Mouse (Mus musculus) C2C12 (cell line): ENCODE results near the gene H2-Ke6.

ENCODE experiments used
- CTCF ChIP-seq: IDR thresholded peaks from one replicate; pipeline ENCODE4 v1.5.1; 2011; ENCODE audit not compliant: control insufficient read depth, insufficient read depth, insufficient read length
- MAX ChIP-seq: IDR thresholded peaks from one replicate; pipeline ENCODE4 v1.6.1; 2011; ENCODE audit warnings: mild to moderate bottlenecking, control low read depth

DNA sequence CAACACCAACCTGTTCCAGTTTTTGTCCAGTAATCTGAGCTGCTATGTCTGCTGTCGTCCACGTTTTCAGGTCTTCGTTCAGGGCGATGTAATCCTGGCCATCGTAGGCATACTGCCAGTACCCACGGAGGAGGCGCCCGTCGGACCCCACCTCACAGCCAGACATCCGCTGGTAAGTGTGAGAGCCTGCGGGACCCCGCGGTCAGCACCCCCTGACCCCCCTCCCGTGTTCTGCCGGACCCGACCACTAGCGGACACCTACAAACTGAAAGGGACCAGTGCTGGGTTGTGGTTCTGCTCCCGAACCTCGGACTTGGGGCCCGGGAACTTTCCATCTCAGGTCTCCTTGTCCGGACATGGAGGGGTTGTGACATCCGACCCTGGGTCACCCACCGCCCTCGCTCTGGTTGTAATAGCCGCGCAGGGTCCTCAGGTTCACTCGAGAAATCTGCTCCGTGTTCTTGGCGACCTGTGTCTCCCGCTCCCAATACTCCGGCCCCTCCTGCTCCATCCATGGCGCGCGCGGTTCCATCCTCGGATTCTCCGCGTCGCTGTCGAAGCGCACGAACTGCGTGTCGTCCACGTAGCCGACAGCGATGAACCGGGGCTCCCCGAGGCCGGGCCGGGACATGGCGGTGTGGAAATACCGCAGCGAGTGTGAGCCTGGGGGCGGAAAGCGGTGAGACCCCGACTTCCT is 49.9 kb downstream of the H2-Ke6 start:
- no peak for TF ChIP-seq CTCF
- no peak for TF ChIP-seq MAX
